Mouse (Mus musculus) left cerebral cortex, adult 2 months (tissue): Measurements from ENCODE around the gene Spns3. TPM values are rescaled to one million over a fixed set of nuclear protein-coding genes. Genes with fewer than 3 reads are reported as not detected.

Experiments
- DNase-seq, 2 experiments: peaks; one replicate each; pipeline ENCODE4 v3.0.0; 2021 to 2022; ENCODE audit warnings: low spot score in 2 of 2, mixed read lengths in 1 of 2; ENCODE audit errors: extremely low spot score in 1 of 2
- H3K27ac ChIP-seq: fragments of 200-600 bp; 2 replicates; pipeline ENCODE4 v1.8.1; 2022
- H3K4me3 ChIP-seq: fragments of 200-600 bp; 2 replicates; pipeline ENCODE4 v1.8.1; 2022
- CTCF ChIP-seq: fragments of 200-600 bp; IDR thresholded peaks from 2 replicates; pipeline ENCODE4 v1.8.1; 2022; ENCODE audit warnings: antibody characterized with exemption, mild to moderate bottlenecking, moderate library complexity
- intact Hi-C: fragments of 180-260 bp; cut with DNase I; formaldehyde crosslinking; loops from one replicate; pipeline ENCODE4 v1.15.1; 2025
- total RNA-seq, 2 experiments: library from RNA; stranded (reverse); gene quantifications; 2 replicates each; pipeline ENCODE4 v1.2.3; 2021

Spns3 gene
- total RNA-seq, 2 experiments from 2014 or later = 0.38 to 0.47 TPM

GRCm38 (mm10) chr11:72531632-72532031 lies 18.7 kb downstream of the Spns3 start:
- intact Hi-C loops = loop anchor here (5.0 kb wide), 1 partner anchor 84 kb away; no protein-coding TSS in a partner anchor
- peak; percentile 49 for TF ChIP-seq CTCF
- Histone ChIP-seq H3K4me3 (no peak overlapping the region), H3K27ac (no peak overlapping the region)
- no peak for DNase-seq

- DNase-seq = no peak
- Histone ChIP-seq H3K27ac (no peak overlapping the region), H3K4me3 (no peak overlapping the region)
- no peak for TF ChIP-seq CTCF
- intact Hi-C loops = loop anchor here (5.0 kb wide), 1 partner anchor 84 kb away; no protein-coding TSS in a partner anchor
These were observed 19.2 kb downstream of the Spns3 start for GRCm38 (mm10) chr11:72531144-72531543.

- H3K27ac ChIP-seq = peak overlapping the region; percentile 26; the same call in 1 of the 2 replicates
- no peak for DNase-seq
- intact Hi-C loops = no loop called here
- no peak for TF ChIP-seq CTCF
- no peak overlapping the region for H3K4me3 ChIP-seq
These were observed 24.1 kb downstream of the Spns3 start for GRCm38 (mm10) chr11:72526190-72526589.

GRCm38 (mm10) chr11:72523711-72524110 lies 26.6 kb downstream of the Spns3 start:
- Histone ChIP-seq H3K4me3 (no peak overlapping the region), H3K27ac (no peak overlapping the region)
- intact Hi-C loops = loop anchor here (2.0 kb wide), 2 partner anchors 33 to 43 kb away; no protein-coding TSS in a partner anchor
- TF ChIP-seq CTCF = no peak
- DNase-seq = no peak

- DNase-seq = peak; percentile 29 to 36
- Histone ChIP-seq H3K27ac (no peak overlapping the region), H3K4me3 (no peak overlapping the region)
- TF ChIP-seq CTCF = no peak
- intact Hi-C loops = loop anchor here (2.0 kb wide), 2 partner anchors 32 to 44 kb away; no protein-coding TSS in a partner anchor
These were observed 27.7 kb downstream of the Spns3 start for GRCm38 (mm10) chr11:72522616-72523041.

- intact Hi-C loops = loop anchor here (2.0 kb wide), 2 partner anchors 31 to 45 kb away; no protein-coding TSS in a partner anchor
- TF ChIP-seq CTCF = no peak
- Histone ChIP-seq H3K4me3 (no peak overlapping the region), H3K27ac (no peak overlapping the region)
- no peak for DNase-seq
These were observed 28.4 kb downstream of the Spns3 start for GRCm38 (mm10) chr11:72521598-72522541.

- intact Hi-C loops = no loop called here
- no peak overlapping the region for H3K27ac ChIP-seq
- no peak for TF ChIP-seq CTCF
- DNase-seq = no peak
- H3K4me3 ChIP-seq = no peak overlapping the region
These were observed 30.4 kb downstream of the Spns3 start for GRCm38 (mm10) chr11:72519895-72520294.

GRCm38 (mm10) chr11:72519189-72519588 lies 31.1 kb downstream of the Spns3 start:
- intact Hi-C loops = no loop called here

GRCm38 (mm10) chr11:72518449-72518848 lies 31.9 kb downstream of the Spns3 start:
- intact Hi-C loops = no loop called here
- no peak for DNase-seq
- no peak for TF ChIP-seq CTCF
- Histone ChIP-seq H3K4me3 (no peak overlapping the region), H3K27ac (no peak overlapping the region)

More at GRCm38 (mm10) chr11:72519189-72519588, 31.1 kb downstream of the Spns3 start:
- Histone ChIP-seq H3K4me3 (no peak overlapping the region), H3K27ac (no peak overlapping the region)
- DNase-seq = no peak
- no peak for TF ChIP-seq CTCF

GRCm38 (mm10) chr11:72514967-72515366 lies 35.3 kb downstream of the Spns3 start:
- Histone ChIP-seq H3K27ac (no peak overlapping the region), H3K4me3 (no peak overlapping the region)
- no peak for TF ChIP-seq CTCF
- no peak for DNase-seq
- intact Hi-C loops = no loop called here

- intact Hi-C loops = no loop called here
- no peak for DNase-seq
- Histone ChIP-seq H3K27ac (no peak overlapping the region), H3K4me3 (no peak overlapping the region)
- TF ChIP-seq CTCF = no peak
These were observed 41.7 kb downstream of the Spns3 start for GRCm38 (mm10) chr11:72508651-72509050.

GRCm38 (mm10) chr11:72507651-72508050 lies 42.7 kb downstream of the Spns3 start:
- TF ChIP-seq CTCF = no peak
- intact Hi-C loops = no loop called here
- DNase-seq = no peak
- H3K27ac ChIP-seq = no peak overlapping the region
- H3K4me3 ChIP-seq = no peak overlapping the region
